Mouse (Mus musculus): ENCODE data around the gene Fam111a. TPM values are rescaled to one million over a fixed set of nuclear protein-coding genes. Genes with fewer than 3 reads are reported as not detected.

Gene Fam111a
- polyA plus RNA-seq, 1 experiment from 2014 or later, result 7.4 TPM

- peaks cover 5% of the 10 kb centered on the region; the same call in 1 of the 2 replicates for H3K36me3 ChIP-seq (ENCODE audit: insufficient read depth, low read length)
- peaks cover 6% of the 10 kb centered on the region for H3K4me1 ChIP-seq (ENCODE audit: insufficient read depth, low read depth, low read length)
- no peak overlapping the region for H3K4me3 ChIP-seq (ENCODE audit: low read depth, low read length)
- no peak for TF ChIP-seq EP300 (IDR thresholded peaks at IDR 0.05)
- TF ChIP-seq CTCF (IDR thresholded peaks at IDR 0.05), result no peak
- no peak overlapping the region for H3K9ac ChIP-seq (replicated peaks; ENCODE audit: low read depth)
- WGBS, result 71% methylated on average over 2 of the region's 2 CpGs
- no peak for DNase-seq (ENCODE audit: low spot score)
- no peaks in the 10 kb centered on the region for H3K27me3 ChIP-seq (replicated peaks; ENCODE audit: insufficient read depth, low read length)
- H3K4me2 ChIP-seq (replicated peaks; ENCODE audit: low read depth, low read length), result no peak overlapping the region
- H3K9me3 ChIP-seq (ENCODE audit: low read length), result no peaks in the 10 kb centered on the region
- no peak overlapping the region for H3K27ac ChIP-seq (ENCODE audit: low read length)
- ATAC-seq, result no peak
Observed at GRCm38 (mm10) chr19:12576639-12577038, 31.1 kb downstream of the Fam111a start.

GRCm38 (mm10) chr19:12585310-12585709 is 39.8 kb downstream of the Fam111a start:
- no peak overlapping the region for H3K4me3 ChIP-seq (ENCODE audit: low read depth, low read length)
- H3K4me1 ChIP-seq (ENCODE audit: insufficient read depth, low read depth, low read length), result no peaks in the 10 kb centered on the region
- 0 out of 2 replicates have a peak overlapping the region, but pooled peaks have one; percentile 32 for H3K27ac ChIP-seq (ENCODE audit: low read length)
- no peak overlapping the region for H3K4me2 ChIP-seq (replicated peaks; ENCODE audit: low read depth, low read length)
- TF ChIP-seq EP300 (IDR thresholded peaks at IDR 0.05), result 0 out of 2 replicates have a peak, but pooled peaks have one; percentile 47
- TF ChIP-seq CTCF (IDR thresholded peaks at IDR 0.05), result no peak
- WGBS, result 48% methylated on average over 4 of the region's 4 CpGs
- no peaks in the 10 kb centered on the region for H3K27me3 ChIP-seq (replicated peaks; ENCODE audit: insufficient read depth, low read length)
- no peak overlapping the region for H3K9ac ChIP-seq (replicated peaks; ENCODE audit: low read depth)
- DNase-seq (ENCODE audit: low spot score) (peak; percentile 53), ATAC-seq (no peak)
- H3K9me3 ChIP-seq (ENCODE audit: low read length), result no peaks in the 10 kb centered on the region
- H3K36me3 ChIP-seq (ENCODE audit: insufficient read depth, low read length), result no peaks in the 10 kb centered on the region

- peak; percentile 47; the same call in 1 of the 2 replicates for ATAC-seq
- H3K36me3 ChIP-seq (ENCODE audit: insufficient read depth, low read length), result no peaks in the 10 kb centered on the region
- H3K4me1 ChIP-seq (ENCODE audit: insufficient read depth, low read depth, low read length), result peaks cover 3% of the 10 kb centered on the region; the same call in 1 of the 2 replicates
- H3K9me3 ChIP-seq (ENCODE audit: low read length), result no peaks in the 10 kb centered on the region
- H3K4me3 ChIP-seq (ENCODE audit: low read depth, low read length), result no peak overlapping the region
- H3K27ac ChIP-seq (ENCODE audit: low read length), result no peak overlapping the region
- WGBS, result 0% methylated on average over 1 of the region's 1 CpGs
- no peak overlapping the region for H3K9ac ChIP-seq (replicated peaks; ENCODE audit: low read depth)
- no peak overlapping the region for H3K4me2 ChIP-seq (replicated peaks; ENCODE audit: low read depth, low read length)
- peak; percentile 79 for DNase-seq (ENCODE audit: low spot score)
- TF ChIP-seq CTCF (IDR thresholded peaks at IDR 0.05) (peak; percentile 94), EP300 (IDR thresholded peaks at IDR 0.05) (no peak)
- H3K27me3 ChIP-seq (replicated peaks; ENCODE audit: insufficient read depth, low read length), result no peaks in the 10 kb centered on the region
Observed at GRCm38 (mm10) chr19:12591908-12592307, 46.4 kb downstream of the Fam111a start.

GRCm38 (mm10) chr19:12595135-12595529 is 49.6 kb downstream of the Fam111a start:
- Histone ChIP-seq H3K4me3 (ENCODE audit: low read depth, low read length) (peak overlapping the region; percentile 54), H3K9me3 (ENCODE audit: low read length) (no peaks in the 10 kb centered on the region), H3K36me3 (ENCODE audit: insufficient read depth, low read length) (no peaks in the 10 kb centered on the region), H3K4me2 (replicated peaks; ENCODE audit: low read depth, low read length) (peak overlapping the region; percentile 100), H3K27ac (ENCODE audit: low read length) (no peak overlapping the region), H3K4me1 (ENCODE audit: insufficient read depth, low read depth, low read length) (peaks cover 4% of the 10 kb centered on the region; the same call in 1 of the 2 replicates), H3K27me3 (replicated peaks; ENCODE audit: insufficient read depth, low read length) (no peaks in the 10 kb centered on the region), H3K9ac (replicated peaks; ENCODE audit: low read depth) (no peak overlapping the region)
- DNase-seq (ENCODE audit: low spot score) (no peak), ATAC-seq (no peak)
- TF ChIP-seq EP300 (IDR thresholded peaks at IDR 0.05) (no peak), CTCF (IDR thresholded peaks at IDR 0.05) (no peak)
- WGBS, result 44% methylated on average over 2 of the region's 2 CpGs

DNA sequence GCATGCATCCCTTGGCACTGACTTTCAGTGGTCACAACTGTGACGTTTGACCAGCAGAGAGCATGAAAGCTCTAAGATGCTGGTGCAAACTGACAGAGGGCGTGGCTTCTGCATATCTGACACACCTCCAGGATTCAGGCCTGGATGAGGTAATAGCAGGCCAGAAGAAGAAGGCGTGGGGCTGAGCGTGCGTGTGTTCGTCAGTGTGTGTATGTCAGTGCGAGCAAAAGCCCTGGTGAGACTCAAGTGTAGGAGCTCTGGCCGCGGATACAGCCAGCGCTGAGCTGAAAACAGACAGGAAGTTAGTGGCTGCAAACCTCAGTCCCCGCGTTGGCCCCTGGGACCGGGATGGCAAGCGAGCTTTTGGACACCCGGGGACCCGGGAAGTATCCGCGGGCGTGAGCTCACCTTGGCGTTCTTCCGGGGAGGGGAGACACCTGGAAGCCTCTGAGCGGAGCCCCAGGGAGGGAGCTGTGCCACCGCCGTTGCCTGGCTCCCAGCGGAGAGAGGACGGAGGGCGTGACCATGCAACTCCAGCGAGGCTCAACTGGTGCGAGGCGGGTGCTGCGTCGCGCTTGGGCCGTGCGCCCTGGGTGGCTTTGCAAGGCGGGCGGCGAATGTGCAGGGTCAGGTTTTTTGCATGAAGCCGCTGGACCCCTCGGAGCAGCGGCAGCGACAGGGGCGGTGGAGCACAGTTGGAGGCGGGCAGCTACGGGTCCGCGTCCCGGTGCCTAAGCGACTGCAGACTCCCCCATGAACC is 50.2 kb downstream of the Fam111a start:
- ATAC-seq (peak; percentile 92), DNase-seq (ENCODE audit: low spot score) (peak; percentile 91)
- H3K27me3 ChIP-seq (replicated peaks; ENCODE audit: insufficient read depth, low read length), result no peaks in the 10 kb centered on the region
- H3K9ac ChIP-seq (replicated peaks; ENCODE audit: low read depth), result peak overlapping the region; percentile 29; the same call in 1 of the 2 replicates
- peaks cover 4% of the 10 kb centered on the region; the same call in 1 of the 2 replicates for H3K4me1 ChIP-seq (ENCODE audit: insufficient read depth, low read depth, low read length)
- H3K27ac ChIP-seq (ENCODE audit: low read length), result no peak overlapping the region
- 0% methylated on average over 45 of the region's 49 CpGs for WGBS
- H3K36me3 ChIP-seq (ENCODE audit: insufficient read depth, low read length), result no peaks in the 10 kb centered on the region
- no peak for TF ChIP-seq EP300 (IDR thresholded peaks at IDR 0.05)
- TF ChIP-seq CTCF (IDR thresholded peaks at IDR 0.05), result peak; percentile 63
- H3K4me2 ChIP-seq (replicated peaks; ENCODE audit: low read depth, low read length), result peak overlapping the region; percentile 100
- no peaks in the 10 kb centered on the region for H3K9me3 ChIP-seq (ENCODE audit: low read length)
- peak overlapping the region; percentile 54 for H3K4me3 ChIP-seq (ENCODE audit: low read depth, low read length)

DNA sequence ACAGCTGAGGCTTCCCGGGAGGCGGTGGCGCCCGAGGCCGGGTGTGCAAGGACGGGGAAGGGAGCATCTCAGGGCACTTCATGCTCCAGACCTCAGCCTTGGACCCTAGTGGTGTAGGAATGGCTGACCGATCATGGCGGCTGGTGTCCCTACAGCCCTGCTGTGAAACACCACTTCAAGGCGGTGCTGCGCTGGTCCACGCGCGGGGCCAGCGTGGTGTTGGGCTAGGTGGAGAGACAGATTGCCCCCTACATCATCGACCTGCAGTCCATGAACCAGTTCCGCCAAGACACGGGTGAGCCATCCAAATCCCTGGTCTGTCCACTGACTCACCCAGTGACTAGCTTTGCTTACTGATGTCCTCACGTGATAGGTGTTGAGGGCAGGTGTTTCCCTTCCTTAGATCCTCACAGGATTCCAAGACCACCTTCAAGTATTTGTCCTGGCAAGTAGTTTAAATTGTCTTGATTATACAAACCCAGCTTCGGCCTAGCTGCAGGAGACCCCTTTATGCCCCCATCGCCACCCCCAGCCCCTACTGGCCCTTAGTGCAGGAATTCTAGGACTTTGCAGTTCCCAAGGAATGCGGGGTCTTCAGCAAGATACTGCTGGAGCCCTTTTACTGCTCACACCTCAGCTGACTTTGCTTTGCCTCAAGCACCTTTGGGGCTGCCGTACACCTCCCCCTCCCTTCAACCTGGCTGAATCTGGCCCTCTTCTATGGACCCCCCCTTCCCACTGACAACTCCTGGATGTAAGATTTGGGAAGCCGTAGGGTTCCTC is 50.9 kb downstream of the Fam111a start:
- Histone ChIP-seq H3K4me3 (ENCODE audit: low read depth, low read length) (peak overlapping the region; percentile 54), H3K27ac (ENCODE audit: low read length) (no peak overlapping the region), H3K36me3 (ENCODE audit: insufficient read depth, low read length) (no peaks in the 10 kb centered on the region), H3K9me3 (ENCODE audit: low read length) (no peaks in the 10 kb centered on the region), H3K27me3 (replicated peaks; ENCODE audit: insufficient read depth, low read length) (no peaks in the 10 kb centered on the region), H3K4me1 (ENCODE audit: insufficient read depth, low read depth, low read length) (peaks cover 4% of the 10 kb centered on the region; the same call in 1 of the 2 replicates), H3K4me2 (replicated peaks; ENCODE audit: low read depth, low read length) (peak overlapping the region; percentile 100), H3K9ac (replicated peaks; ENCODE audit: low read depth) (peak overlapping the region; percentile 29; the same call in 1 of the 2 replicates)
- WGBS, result 13% methylated on average over 23 of the region's 23 CpGs
- ATAC-seq (peak; percentile 22), DNase-seq (ENCODE audit: low spot score) (peak; percentile 15)
- TF ChIP-seq EP300 (IDR thresholded peaks at IDR 0.05), result no peak
- no peak for TF ChIP-seq CTCF (IDR thresholded peaks at IDR 0.05)

Data from lung, postnatal 0 days (tissue).